Mouse (Mus musculus) adrenal gland (tissue): Measurements from ENCODE around the gene Irf7.

ENCODE experiments used
- microRNA-seq, 2 experiments: library from miRNA; unstranded; fragments of <30 nt; microRNA quantifications; one replicate each; pipeline ENCODE4; 2019

The Irf7 gene

Small RNA genes within 50 kb of the gene (microRNA-seq; reads per million reads assigned to microRNA genes)
- gene Mir210, result 179 to 300 reads per million in 2 experiments
